Mouse (Mus musculus) neural tube, embryonic 14.5 days (tissue): Measurements from ENCODE around the gene Plekhg1. TPM values are rescaled to one million over a fixed set of nuclear protein-coding genes. Genes with fewer than 3 reads are reported as not detected.

Experiments used
- ATAC-seq: fragments of 200-750 bp; cut with Nextera tagmentation; 2 replicates; pipeline ENCODE4 v1.8.0; 2017; ENCODE audit warnings: low read depth, mild to moderate bottlenecking, moderate TSS enrichment, moderate library complexity
- H3K27ac ChIP-seq: fragments of 300-500 bp; sonication (generic); 2 replicates; pipeline ENCODE4 v1.5.1; 2014; ENCODE audit warnings: low read depth, mild to moderate bottlenecking, control low read depth, low read length, moderate library complexity, mixed read lengths
- H3K27me3 ChIP-seq: fragments of 300-500 bp; sonication (generic); 2 replicates; pipeline ENCODE4 v1.6.1; 2014; ENCODE audit warnings: low read length; ENCODE audit not compliant: control insufficient read depth, insufficient read depth
- H3K36me3 ChIP-seq: fragments of 300-500 bp; sonication (generic); 2 replicates; pipeline ENCODE4 v1.6.1; 2014; ENCODE audit warnings: low read length, mixed read lengths; ENCODE audit not compliant: control insufficient read depth, insufficient read depth
- H3K4me1 ChIP-seq: fragments of 300-500 bp; sonication (generic); 2 replicates; pipeline ENCODE4 v1.6.1; 2014; ENCODE audit warnings: low read length; ENCODE audit not compliant: control insufficient read depth, insufficient read depth
- H3K4me2 ChIP-seq: fragments of 300-500 bp; sonication (generic); 2 replicates; pipeline ENCODE4 v1.6.1; 2014; ENCODE audit warnings: mild to moderate bottlenecking, low read depth, low read length, control low read depth
- H3K4me3 ChIP-seq: fragments of 300-500 bp; sonication (generic); 2 replicates; pipeline ENCODE4 v1.5.1; 2014; ENCODE audit warnings: low read depth, low read length, control low read depth, mixed read lengths
- H3K9ac ChIP-seq: fragments of 300-500 bp; sonication (generic); replicated peaks from 2 replicates; pipeline ENCODE4 v1.6.1; 2014; ENCODE audit warnings: low read depth, mild to moderate bottlenecking, control low read depth, low read length, mixed read lengths
- H3K9me3 ChIP-seq: fragments of 300-500 bp; sonication (generic); 2 replicates; pipeline ENCODE4 v1.6.1; 2016; ENCODE audit warnings: low read length; ENCODE audit not compliant: control insufficient read depth
- WGBS: fragments of 180-500 bp; shearing (Covaris S2); extraction: QIAGEN DNeasy Blood & Tissue Kit; methylation state at CpG from one replicate; pipeline ENCODE4 v1.1.7; 2014; 5-methylcytosine and 5-hydroxymethylcytosine counted together
- polyA plus RNA-seq: library from polyadenylated mRNA; unstranded; fragments of >200 nt; fragmentation: Nextera tagmentation; extraction: Ambion mirVana; gene quantifications from 2 replicates; pipeline ENCODE4 v1.2.1, GENCODE M21; 2014

The Plekhg1 gene
- polyA plus RNA-seq, 1 experiment from 2014 or later, result 4.4 TPM

DNA sequence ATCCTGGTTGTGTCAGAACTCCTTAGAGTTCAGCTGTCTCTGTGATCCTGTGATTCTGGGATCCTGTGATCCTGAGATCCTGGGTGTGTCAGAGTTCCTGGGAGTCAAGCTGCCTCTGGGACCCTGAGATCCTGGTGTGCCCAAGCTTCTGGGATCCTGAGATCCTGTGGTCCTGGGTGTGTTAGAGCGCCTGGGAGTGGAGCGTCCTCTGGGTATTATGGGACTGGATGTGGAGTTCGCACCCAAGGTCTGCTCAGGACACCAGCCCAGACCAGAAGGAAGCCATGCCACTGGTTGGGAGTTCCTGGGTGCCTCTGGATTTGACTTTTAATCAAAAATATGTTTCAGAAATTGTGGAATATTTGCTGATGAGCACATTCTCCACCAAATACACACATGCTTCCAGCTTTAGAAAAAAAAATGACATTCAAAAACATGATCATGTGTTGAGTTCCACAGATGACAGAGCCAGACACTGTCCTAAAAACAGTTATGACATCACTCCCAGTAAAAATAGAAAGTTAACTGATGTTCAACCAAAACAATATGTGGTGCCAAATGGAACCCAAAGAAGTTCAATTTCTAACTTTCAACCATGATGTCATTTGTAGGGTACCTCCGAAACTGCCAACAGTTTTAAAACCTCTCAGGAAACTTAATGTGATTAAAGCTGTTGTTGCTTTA, 137.8 kb downstream of the Plekhg1 start:
- H3K9ac ChIP-seq, result no peak overlapping the region
- no peak overlapping the region for H3K27ac ChIP-seq
- no peak overlapping the region for H3K4me2 ChIP-seq
- H3K36me3 ChIP-seq, result no peaks in the 10 kb centered on the region
- no peaks in the 10 kb centered on the region for H3K9me3 ChIP-seq
- WGBS, result 95% methylated on average over 4 of the region's 4 CpGs
- H3K4me3 ChIP-seq, result no peak overlapping the region
- no peak for ATAC-seq
- no peaks in the 10 kb centered on the region for H3K4me1 ChIP-seq
- no peaks in the 10 kb centered on the region for H3K27me3 ChIP-seq

DNA sequence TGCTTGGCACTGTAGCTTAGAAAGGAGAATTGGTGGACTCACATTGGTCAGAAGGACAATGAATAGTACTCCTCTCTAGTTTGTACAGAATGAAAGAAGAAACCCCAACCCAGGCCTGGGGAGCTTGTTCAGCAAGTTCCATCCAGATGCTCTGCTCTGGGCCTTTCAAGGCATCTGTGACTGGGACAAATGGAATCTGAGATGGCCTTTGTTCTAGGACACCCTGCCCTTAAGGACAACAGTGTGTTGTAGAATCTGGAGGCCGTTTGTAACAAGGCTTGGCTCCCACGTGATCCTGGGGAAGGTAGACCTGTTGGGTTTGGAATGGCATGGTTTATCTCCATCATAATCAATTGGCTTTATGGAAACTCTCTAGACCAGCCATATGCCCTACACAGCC, 141.0 kb downstream of the Plekhg1 start:
- no peaks in the 10 kb centered on the region for H3K36me3 ChIP-seq
- H3K4me3 ChIP-seq, result no peak overlapping the region
- no peaks in the 10 kb centered on the region for H3K27me3 ChIP-seq
- H3K27ac ChIP-seq, result no peak overlapping the region
- H3K4me2 ChIP-seq, result no peak overlapping the region
- no peaks in the 10 kb centered on the region for H3K9me3 ChIP-seq
- no peaks in the 10 kb centered on the region for H3K4me1 ChIP-seq
- no peak for ATAC-seq
- WGBS, result 50% methylated on average over 2 of the region's 2 CpGs
- H3K9ac ChIP-seq, result no peak overlapping the region

DNA sequence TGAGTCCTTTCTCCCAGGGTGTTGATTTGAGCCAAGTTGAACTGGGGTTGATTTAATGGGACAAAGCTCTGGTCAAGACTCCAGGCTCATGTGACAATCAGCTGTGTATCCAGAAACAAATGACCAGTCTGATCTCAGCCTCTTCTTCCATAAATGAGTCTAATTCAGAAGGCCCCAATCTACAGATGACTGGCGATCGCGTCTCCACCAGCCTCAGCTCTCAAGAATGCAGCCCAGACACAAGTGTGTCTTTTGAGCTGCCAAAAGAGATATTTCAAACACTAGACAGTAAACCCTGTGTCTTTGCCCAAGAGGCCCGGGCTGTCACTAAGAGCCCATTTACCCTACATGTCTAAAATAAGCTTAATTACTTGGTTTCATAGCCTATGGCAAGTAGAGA, 148.3 kb downstream of the Plekhg1 start:
- H3K4me1 ChIP-seq, result no peaks in the 10 kb centered on the region
- H3K4me3 ChIP-seq, result no peak overlapping the region
- no peak overlapping the region for H3K27ac ChIP-seq
- no peak overlapping the region for H3K9ac ChIP-seq
- H3K27me3 ChIP-seq, result no peaks in the 10 kb centered on the region
- H3K4me2 ChIP-seq, result no peak overlapping the region
- no peaks in the 10 kb centered on the region for H3K9me3 ChIP-seq
- ATAC-seq, result no peak
- WGBS, result 64% methylated on average over 4 of the region's 4 CpGs
- no peaks in the 10 kb centered on the region for H3K36me3 ChIP-seq

DNA sequence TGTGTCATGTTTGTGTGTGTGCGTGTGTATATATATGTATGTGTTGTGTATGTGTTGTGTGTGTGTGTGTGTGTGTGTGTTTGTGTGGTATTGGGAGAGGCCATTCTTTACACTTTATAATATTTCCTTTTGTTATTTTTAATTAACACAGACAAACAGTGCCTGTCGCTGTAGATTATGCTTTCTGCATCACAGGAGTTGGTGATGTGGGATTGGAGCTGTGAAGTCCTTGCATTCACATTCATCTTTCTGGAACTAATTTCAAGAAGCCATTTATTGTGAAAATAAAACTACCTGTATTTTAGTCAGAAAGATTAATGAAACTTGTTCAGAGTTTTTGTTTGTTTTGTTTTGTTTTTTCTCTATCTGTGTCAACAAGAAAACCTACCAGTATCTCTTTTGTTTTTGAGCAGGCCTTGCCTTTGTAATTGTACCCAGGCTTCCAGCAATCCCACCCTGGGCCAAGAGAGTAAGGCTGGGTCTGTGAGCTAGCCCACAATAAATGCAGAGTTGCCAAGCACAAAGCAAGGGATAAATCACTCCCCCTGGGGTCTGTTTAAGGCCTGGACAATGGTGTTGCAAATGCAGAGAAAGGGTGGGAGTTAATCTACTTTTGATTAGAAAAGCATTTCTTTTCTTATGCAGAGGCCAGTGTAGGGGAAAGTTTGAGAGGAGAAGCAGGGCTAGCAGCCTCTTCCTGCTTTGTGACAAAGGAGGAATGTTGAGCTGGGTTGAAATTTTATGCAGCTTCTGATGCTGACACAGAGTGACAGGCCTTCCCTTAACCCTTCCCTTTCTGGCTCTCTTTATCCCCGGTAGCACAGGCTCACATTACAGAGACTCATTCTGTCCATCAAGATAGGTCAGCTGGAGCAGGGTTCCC, 151.5 kb downstream of the Plekhg1 start:
- no peak overlapping the region for H3K4me2 ChIP-seq
- no peak overlapping the region for H3K4me3 ChIP-seq
- H3K4me1 ChIP-seq, result no peaks in the 10 kb centered on the region
- WGBS, result 36% methylated on average over 3 of the region's 3 CpGs
- peak; percentile 29; the same call in 1 of the 2 replicates for ATAC-seq
- H3K9me3 ChIP-seq, result no peaks in the 10 kb centered on the region
- H3K27ac ChIP-seq, result no peak overlapping the region
- H3K9ac ChIP-seq, result no peak overlapping the region
- H3K36me3 ChIP-seq, result no peaks in the 10 kb centered on the region
- H3K27me3 ChIP-seq, result no peaks in the 10 kb centered on the region

DNA sequence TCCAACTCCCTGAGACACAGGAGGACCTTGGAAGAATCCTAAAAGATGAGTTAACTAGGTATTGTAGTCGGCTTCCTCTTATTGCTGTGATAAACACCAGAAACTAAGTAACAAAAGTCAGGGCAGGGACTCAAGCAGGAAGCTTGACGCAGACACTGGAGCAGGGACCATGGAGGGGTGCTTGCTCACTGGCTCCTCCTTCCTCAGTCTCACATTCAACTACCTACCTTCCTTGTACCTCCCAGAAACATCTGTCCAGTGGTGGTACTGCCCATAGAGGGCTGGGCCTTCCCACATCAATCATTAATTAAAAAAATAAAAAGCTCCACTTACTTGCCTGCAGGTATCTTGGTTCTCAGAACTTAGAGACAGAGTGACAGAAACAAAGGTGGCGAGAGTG, 152.2 kb downstream of the Plekhg1 start:
- Histone ChIP-seq H3K27ac (no peak overlapping the region), H3K27me3 (no peaks in the 10 kb centered on the region), H3K4me3 (no peak overlapping the region), H3K4me2 (no peak overlapping the region), H3K9ac (no peak overlapping the region), H3K4me1 (no peaks in the 10 kb centered on the region), H3K36me3 (no peaks in the 10 kb centered on the region), H3K9me3 (no peaks in the 10 kb centered on the region)
- ATAC-seq, result no peak
- 42% methylated on average over 3 of the region's 3 CpGs for WGBS

DNA sequence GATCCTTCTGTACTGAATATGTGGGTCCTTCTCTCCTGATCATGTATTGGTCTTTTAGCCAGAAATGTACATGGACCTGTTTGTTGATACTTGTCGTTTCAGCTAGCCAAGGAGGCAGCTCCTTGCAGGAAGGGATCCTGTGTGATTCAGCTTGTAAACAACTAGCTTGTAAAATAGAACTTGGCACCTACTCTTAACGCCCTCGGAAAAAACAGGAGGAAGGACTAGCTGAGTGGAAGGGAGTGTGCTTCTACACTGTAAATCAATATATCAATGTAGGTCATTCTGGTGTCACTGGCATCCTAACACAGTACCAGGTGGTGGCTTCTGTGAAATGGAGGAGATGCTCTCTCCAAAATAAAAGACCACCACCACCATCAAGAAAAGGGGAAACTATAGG, 157.9 kb downstream of the Plekhg1 start:
- H3K4me2 ChIP-seq, result no peak overlapping the region
- no peak overlapping the region for H3K4me3 ChIP-seq
- H3K36me3 ChIP-seq, result no peaks in the 10 kb centered on the region
- H3K4me1 ChIP-seq, result no peaks in the 10 kb centered on the region
- H3K27ac ChIP-seq, result no peak overlapping the region
- H3K27me3 ChIP-seq, result no peaks in the 10 kb centered on the region
- 47% methylated on average over 3 of the region's 3 CpGs for WGBS
- no peak for ATAC-seq
- no peak overlapping the region for H3K9ac ChIP-seq
- no peaks in the 10 kb centered on the region for H3K9me3 ChIP-seq

DNA sequence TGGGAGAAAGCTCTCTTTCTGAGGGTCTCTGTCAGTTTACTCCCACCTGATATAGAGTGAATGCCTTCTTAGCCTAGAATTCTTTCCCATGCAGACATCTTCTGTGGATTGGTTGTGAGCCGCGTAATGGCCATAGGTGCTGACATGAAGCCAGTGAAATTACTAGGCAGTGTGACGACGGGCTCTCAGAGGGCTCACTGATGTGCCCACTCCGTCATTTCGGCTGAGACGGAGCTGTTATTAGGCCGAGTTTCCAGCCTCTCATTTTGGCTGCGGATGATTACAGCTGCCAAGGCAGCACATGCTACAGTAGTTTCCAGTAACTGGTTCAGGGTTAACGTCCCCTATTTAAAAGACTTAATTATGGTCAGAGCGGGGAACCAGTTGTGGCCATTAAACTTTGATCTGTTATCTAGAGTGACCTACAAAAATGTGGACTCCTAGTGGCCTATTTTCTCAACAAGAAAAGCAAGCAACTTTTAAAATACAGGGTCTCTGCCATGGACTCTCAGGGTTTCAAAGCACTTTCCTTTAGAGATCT, 160.3 kb downstream of the Plekhg1 start:
- H3K9me3 ChIP-seq, result no peaks in the 10 kb centered on the region
- no peak overlapping the region for H3K9ac ChIP-seq
- H3K4me3 ChIP-seq, result no peak overlapping the region
- no peaks in the 10 kb centered on the region for H3K27me3 ChIP-seq
- H3K36me3 ChIP-seq, result no peaks in the 10 kb centered on the region
- 65% methylated on average over 11 of the region's 11 CpGs for WGBS
- no peak overlapping the region for H3K27ac ChIP-seq
- H3K4me2 ChIP-seq, result no peak overlapping the region
- no peak for ATAC-seq
- no peaks in the 10 kb centered on the region for H3K4me1 ChIP-seq

DNA sequence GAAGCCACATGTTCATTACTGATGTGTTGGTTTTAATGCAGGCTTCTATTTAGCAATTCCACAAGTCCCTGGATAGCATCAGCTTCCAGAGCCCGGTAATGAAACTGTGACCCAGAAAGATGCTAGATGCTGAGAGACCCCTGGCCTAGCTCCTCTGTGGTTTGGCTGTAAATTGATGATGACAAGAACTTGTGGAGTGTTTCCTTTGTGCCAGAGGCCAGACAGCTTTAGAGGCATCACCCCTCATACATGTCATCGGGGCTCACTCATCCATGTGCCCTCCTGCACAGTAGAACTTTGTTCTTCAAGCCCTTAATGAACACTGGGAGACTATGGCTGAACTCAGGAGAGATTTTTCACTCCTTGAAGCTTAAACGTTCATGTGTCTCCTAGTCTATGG, 165.6 kb downstream of the Plekhg1 start:
- H3K9ac ChIP-seq, result no peak overlapping the region
- 82% methylated on average over 3 of the region's 3 CpGs for WGBS
- H3K27ac ChIP-seq, result no peak overlapping the region
- no peaks in the 10 kb centered on the region for H3K27me3 ChIP-seq
- H3K36me3 ChIP-seq, result no peaks in the 10 kb centered on the region
- no peaks in the 10 kb centered on the region for H3K4me1 ChIP-seq
- H3K4me3 ChIP-seq, result no peak overlapping the region
- no peaks in the 10 kb centered on the region for H3K9me3 ChIP-seq
- H3K4me2 ChIP-seq, result no peak overlapping the region
- no peak for ATAC-seq

DNA sequence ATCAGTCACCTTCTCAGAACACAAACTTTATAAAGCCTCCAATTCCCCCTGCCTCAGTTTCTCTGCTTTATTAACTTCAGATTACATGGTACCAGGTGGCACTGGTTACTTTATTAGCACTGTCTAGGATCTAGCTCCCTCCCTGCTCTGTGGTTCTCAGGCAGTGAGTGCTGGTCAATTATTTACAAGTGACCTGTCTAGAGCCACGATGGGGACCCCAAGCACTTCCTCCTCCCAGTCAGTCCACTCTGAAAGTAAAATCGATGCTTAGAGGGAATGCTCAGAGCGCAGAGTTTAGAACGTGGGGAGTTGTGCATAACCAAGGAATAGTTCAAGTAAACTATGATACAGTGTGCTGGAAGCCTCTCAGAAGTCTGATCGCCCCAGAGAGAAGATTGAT, 173.9 kb downstream of the Plekhg1 start:
- Histone ChIP-seq H3K4me1 (no peaks in the 10 kb centered on the region), H3K4me2 (no peak overlapping the region), H3K4me3 (no peak overlapping the region), H3K36me3 (no peaks in the 10 kb centered on the region), H3K27ac (no peak overlapping the region), H3K9ac (no peak overlapping the region), H3K9me3 (no peaks in the 10 kb centered on the region), H3K27me3 (no peaks in the 10 kb centered on the region)
- ATAC-seq, result no peak
- 71% methylated on average over 5 of the region's 5 CpGs for WGBS
